Mouse (Mus musculus) heart, adult 2 months (tissue): ENCODE results near the gene Hspb3. TPM values are rescaled to one million over a fixed set of nuclear protein-coding genes. Genes with fewer than 3 reads are reported as not detected.

ENCODE experiments used
- DNase-seq, 2 experiments: peaks; one replicate each; pipeline ENCODE4 v3.0.0; 2021
- H3K27ac ChIP-seq: fragments of 200-600 bp; 2 replicates; pipeline ENCODE4 v1.8.1; 2022
- H3K27me3 ChIP-seq: fragments of 200-500 bp; 2 replicates; pipeline ENCODE4 v1.6.1; 2012; ENCODE audit warnings: mild to moderate bottlenecking, low read length, inconsistent platforms, mixed read lengths; ENCODE audit not compliant: control insufficient read depth, insufficient read depth
- H3K36me3 ChIP-seq: fragments of 200-500 bp; 2 replicates; pipeline ENCODE4 v1.6.1; 2012; ENCODE audit warnings: low read length, inconsistent platforms; ENCODE audit not compliant: control insufficient read depth, insufficient read depth
- H3K4me1 ChIP-seq: fragments of 200-500 bp; 2 replicates; pipeline ENCODE4 v1.6.1; 2011; ENCODE audit warnings: low read length; ENCODE audit not compliant: control insufficient read depth, insufficient read depth
- H3K4me3 ChIP-seq: fragments of 200-600 bp; 2 replicates; pipeline ENCODE4 v1.8.1; 2022
- H3K79me2 ChIP-seq: fragments of 200-500 bp; replicated peaks from 2 replicates; pipeline ENCODE4 v1.6.1; 2012; ENCODE audit warnings: mild to moderate bottlenecking, inconsistent platforms, low read length, moderate library complexity, mixed read lengths; ENCODE audit not compliant: control insufficient read depth, insufficient read depth
- H3K9ac ChIP-seq: fragments of 200-500 bp; 2 replicates; pipeline ENCODE4 v1.6.1; 2012; ENCODE audit warnings: low read depth, mild to moderate bottlenecking, control low read depth, inconsistent platforms, low read length, mixed read lengths
- CTCF ChIP-seq: fragments of 200-600 bp; IDR thresholded peaks from 2 replicates; pipeline ENCODE4 v1.8.1; 2022; ENCODE audit warnings: antibody characterized with exemption, mild to moderate bottlenecking, moderate library complexity
- EP300 ChIP-seq: fragments of 200-500 bp; IDR thresholded peaks from 2 replicates; pipeline ENCODE4 v1.6.1; 2011; ENCODE audit warnings: low read depth, low read length, control low read depth; ENCODE audit not compliant: insufficient read depth
- POLR2A ChIP-seq: fragments of 200-500 bp; IDR thresholded peaks from 2 replicates; pipeline ENCODE4 v1.6.1; 2011; ENCODE audit warnings: mild to moderate bottlenecking, low read depth, low read length, control low read depth; ENCODE audit not compliant: insufficient read depth
- WGBS: fragments of 180-500 bp; shearing (Covaris S2); methylation state at CpG from one replicate; pipeline ENCODE4 v1.1.7; 2018; 5-methylcytosine and 5-hydroxymethylcytosine counted together
- intact Hi-C: fragments of 180-260 bp; cut with DNase I; formaldehyde crosslinking; loops from one replicate; pipeline ENCODE4 v1.15.1; 2025
- polyA plus RNA-seq: library from polyadenylated mRNA; depleted of rRNA; stranded (reverse); fragments of >200 nt; gene quantifications from 2 replicates; pipeline ENCODE4 v1.2.3, GENCODE M21; 2012
- total RNA-seq, 2 experiments: library from RNA; stranded (reverse); gene quantifications; 2 replicates each; pipeline ENCODE4 v1.2.3; 2021

Hspb3 gene
- total and polyA plus RNA-seq, 3 experiments = 14.2 to 19.6 (median 17.6) TPM

- intact Hi-C loops = loop anchor here (5.0 to 10.0 kb wide), 6 partner anchors 35 to 573 kb away; partner anchors contain the start of gene Gpx8
- H3K79me2 ChIP-seq = peaks cover 14% of the 10 kb centered on the region
- H3K27ac ChIP-seq = peak overlapping the region; percentile 95
- H3K4me1 ChIP-seq = peaks cover 18% of the 10 kb centered on the region
- TF ChIP-seq EP300 = no peak
- no peak for TF ChIP-seq CTCF
- no peak for TF ChIP-seq POLR2A
- DNase-seq = peak in 1 of 2 experiments; percentile 43
- peaks cover 5% of the 10 kb centered on the region; the same call in 1 of the 2 replicates for H3K36me3 ChIP-seq
- H3K9ac ChIP-seq = peak overlapping the region; percentile 94
- peak overlapping the region; percentile 92 for H3K4me3 ChIP-seq
- 7% methylated on average over 49 of the region's 49 CpGs for WGBS
- no peaks in the 10 kb centered on the region for H3K27me3 ChIP-seq
Observed at GRCm38 (mm10) chr13:113617338-113617890, 46.1 kb downstream of the Hspb3 start.

GRCm38 (mm10) chr13:113616751-113617337 is 46.6 kb downstream of the Hspb3 start:
- WGBS = 39% methylated on average over 24 of the region's 24 CpGs
- Histone ChIP-seq H3K79me2 (peaks cover 15% of the 10 kb centered on the region), H3K36me3 (peaks cover 5% of the 10 kb centered on the region; the same call in 1 of the 2 replicates), H3K27ac (peak overlapping the region; percentile 95), H3K4me1 (peaks cover 21% of the 10 kb centered on the region), H3K4me3 (peak overlapping the region; percentile 92), H3K27me3 (no peaks in the 10 kb centered on the region), H3K9ac (peak overlapping the region; percentile 94)
- intact Hi-C loops = loop anchor here (5.0 to 10.0 kb wide), 6 partner anchors 35 to 572 kb away; partner anchors contain the start of gene Gpx8
- DNase-seq = peak in 1 of 2 experiments; percentile 40
- no peak for TF ChIP-seq POLR2A
- TF ChIP-seq CTCF = no peak
- 0 out of 2 replicates have a peak, but pooled peaks have one; percentile 15 for TF ChIP-seq EP300

GRCm38 (mm10) chr13:113615971-113616671 is 47.4 kb downstream of the Hspb3 start:
- TF ChIP-seq POLR2A (no peak), CTCF (no peak), EP300 (no peak)
- Histone ChIP-seq H3K27ac (peak overlapping the region; percentile 95), H3K4me1 (peaks cover 24% of the 10 kb centered on the region), H3K27me3 (no peaks in the 10 kb centered on the region), H3K79me2 (peaks cover 17% of the 10 kb centered on the region), H3K9ac (peak overlapping the region; percentile 94), H3K36me3 (peaks cover 6% of the 10 kb centered on the region; the same call in 1 of the 2 replicates), H3K4me3 (peak overlapping the region; percentile 92)
- 4% methylated on average over 8 of the region's 8 CpGs for WGBS
- DNase-seq = peak in 1 of 2 experiments; percentile 32
- intact Hi-C loops = loop anchor here (5.0 to 10.0 kb wide), 6 partner anchors 34 to 571 kb away; partner anchors contain the start of gene Gpx8

- intact Hi-C loops = loop anchor here (5.0 to 10.0 kb wide), 6 partner anchors 33 to 571 kb away; partner anchors contain the start of gene Gpx8
Observed at GRCm38 (mm10) chr13:113615546-113615941, 47.9 kb downstream of the Hspb3 start.

GRCm38 (mm10) chr13:113614635-113615545 is 48.6 kb downstream of the Hspb3 start:
- 9% methylated on average over 24 of the region's 24 CpGs for whole genome bisulfite sequencing
- Histone ChIP-seq H3K36me3 (peaks cover 11% of the 10 kb centered on the region), H3K9ac (peak overlapping the region; percentile 94), H3K4me3 (peak overlapping the region; percentile 92), H3K4me1 (peaks cover 28% of the 10 kb centered on the region), H3K27me3 (no peaks in the 10 kb centered on the region), H3K27ac (peak overlapping the region; percentile 95), H3K79me2 (peaks cover 17% of the 10 kb centered on the region)
- no peak for TF ChIP-seq CTCF
- TF ChIP-seq POLR2A = peak; percentile 29; the same call in 1 of the 2 replicates
- intact Hi-C loops = loop anchor here (5.0 to 10.0 kb wide), 6 partner anchors 33 to 570 kb away; partner anchors contain the start of gene Gpx8
- peak; percentile 84 to 88 for DNase-seq

More at GRCm38 (mm10) chr13:113615546-113615941, 47.9 kb downstream of the Hspb3 start:
- peaks cover 17% of the 10 kb centered on the region for H3K79me2 ChIP-seq
- peak overlapping the region; percentile 95 for H3K27ac ChIP-seq
- peaks cover 26% of the 10 kb centered on the region for H3K4me1 ChIP-seq
- no peaks in the 10 kb centered on the region for H3K27me3 ChIP-seq
- peak overlapping the region; percentile 94 for H3K9ac ChIP-seq
- peak; percentile 67 for DNase-seq
- WGBS = 1% methylated on average over 10 of the region's 10 CpGs
- H3K36me3 ChIP-seq = peaks cover 9% of the 10 kb centered on the region; the same call in 1 of the 2 replicates
- H3K4me3 ChIP-seq = peak overlapping the region; percentile 92
- TF ChIP-seq POLR2A (no peak), EP300 (no peak), CTCF (no peak)
